Mouse (Mus musculus) stomach, postnatal 0 days (tissue): Measurements from ENCODE around the gene Zbtb45.

Experiments
- CTCF ChIP-seq: IDR thresholded peaks from 2 replicates; pipeline ENCODE4 v1.5.1; 2016; ENCODE audit warnings: antibody characterized with exemption, low read depth, mild to moderate bottlenecking, moderate library complexity
- EP300 ChIP-seq: optimal IDR thresholded peaks from 2 replicates; pipeline ENCODE3; 2016; ENCODE audit warnings: antibody characterized with exemption

DNA sequence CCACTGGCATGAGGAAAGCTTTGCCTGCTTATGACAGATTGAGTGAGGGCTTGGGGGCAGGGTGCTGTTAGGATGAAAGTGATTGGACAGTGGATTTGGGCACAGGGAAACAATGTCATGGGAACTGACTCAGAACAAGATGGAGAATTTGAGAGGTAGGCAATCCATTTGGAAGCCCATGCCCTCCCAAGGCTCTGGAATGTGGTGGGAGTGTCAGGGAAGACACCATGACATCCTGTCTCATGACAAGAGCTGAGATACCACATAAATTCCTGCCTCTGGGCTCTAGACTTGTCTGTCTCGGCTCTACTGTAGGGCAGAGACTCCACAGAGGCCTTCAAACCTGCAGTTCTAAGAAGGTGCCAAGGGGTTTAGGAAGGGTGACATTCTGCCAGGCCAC is 31.4 kb upstream of the Zbtb45 start:
- TF ChIP-seq CTCF = no peak
- TF ChIP-seq EP300 = no peak
